21 mouse cellular contexts compared by ENCODE assay signal in the genomic region with DNA sequence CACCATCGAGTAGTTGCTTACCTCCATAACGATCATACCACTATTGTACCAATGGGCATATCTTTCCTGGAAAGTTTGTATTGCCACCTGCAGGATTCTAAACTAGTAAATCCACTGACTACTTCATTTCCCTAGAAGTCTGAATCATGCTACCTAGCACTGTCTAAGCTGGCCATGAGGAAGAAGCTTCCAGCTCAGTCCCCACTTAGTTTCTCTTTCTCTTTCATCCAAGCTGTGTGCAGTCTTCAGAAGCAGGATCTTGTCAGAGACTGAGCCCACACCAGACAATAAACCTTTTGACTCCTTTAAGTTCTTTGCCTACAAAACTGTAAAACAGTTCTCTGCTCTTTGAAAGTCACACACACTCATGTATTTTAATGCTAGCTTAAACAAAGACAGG.
"Had no signal": no experiment of that assay in that cellular context is flagged by ENCODE, and none has a peak within 500 bp of the region (broad histone marks: within the 10 kb centered on the region; RNA-seq: fewer than 3 reads in every experiment).

No protein-coding gene starts in this region.

- H3K36me3 ChIP-seq: liver, embryonic 15.5 days; lung, embryonic 15.5 days; midbrain, embryonic 10.5 days; midbrain, embryonic 12.5 days; midbrain, embryonic 15.5 days; neural tube, embryonic 13.5 days; neural tube, embryonic 15.5 days had no signal

- H3K27ac ChIP-seq: liver, embryonic 15.5 days; lung, embryonic 15.5 days; macrophage; midbrain, embryonic 10.5 days; midbrain, embryonic 12.5 days; midbrain, embryonic 15.5 days; neural tube, embryonic 13.5 days; neural tube, embryonic 15.5 days had no signal

- DNase-seq: liver, postnatal 0 days; lung, adult 2 months; lung, postnatal 14 days; lung, postnatal 36 days; retina, postnatal 1 day; right cerebral cortex, adult 18-20 months; right cerebral cortex, postnatal 25 days; right cerebral cortex, postnatal 4 days; spleen, adult 18-20 months; thymus, adult 2 months; thymus, postnatal 25 days; thymus, postnatal 4 days had no signal

- H3K4me3 ChIP-seq: liver, embryonic 15.5 days; lung, embryonic 15.5 days; midbrain, embryonic 10.5 days; midbrain, embryonic 12.5 days; midbrain, embryonic 15.5 days; neural tube, embryonic 13.5 days; neural tube, embryonic 15.5 days had no signal

- H3K4me1 ChIP-seq: liver, embryonic 15.5 days; lung, embryonic 15.5 days; midbrain, embryonic 15.5 days; neural tube, embryonic 13.5 days; neural tube, embryonic 15.5 days had no signal

- H3K9me3 ChIP-seq: liver, embryonic 15.5 days; lung, embryonic 15.5 days; midbrain, embryonic 10.5 days; midbrain, embryonic 12.5 days; midbrain, embryonic 15.5 days; neural tube, embryonic 13.5 days; neural tube, embryonic 15.5 days had no signal

- H3K4me2 ChIP-seq: liver, embryonic 15.5 days; lung, embryonic 15.5 days; midbrain, embryonic 12.5 days; midbrain, embryonic 15.5 days; neural tube, embryonic 13.5 days; neural tube, embryonic 15.5 days had no signal

- H3K27me3 ChIP-seq: liver, embryonic 15.5 days; lung, embryonic 15.5 days; midbrain, embryonic 12.5 days; midbrain, embryonic 15.5 days; neural tube, embryonic 13.5 days; neural tube, embryonic 15.5 days had no signal

- H3K9ac ChIP-seq: liver, embryonic 15.5 days; liver, postnatal 0 days; lung, embryonic 15.5 days; midbrain, embryonic 12.5 days; midbrain, embryonic 15.5 days; neural tube, embryonic 13.5 days; neural tube, embryonic 15.5 days had no signal

- ATAC-seq: liver, postnatal 0 days; lung, postnatal 0 days; midbrain, embryonic 15.5 days had no signal
